Mouse (Mus musculus) liver, embryonic 16.5 days (tissue): ENCODE data around the gene Cptp. TPM values are rescaled to one million over a fixed set of nuclear protein-coding genes. Genes with fewer than 3 reads are reported as not detected.
A peak's percentile ranks its signal among the peaks of the same experiment; 100 is the strongest.

Experiments used
- ATAC-seq: fragments of 200-750 bp; cut with Nextera tagmentation; 2 replicates; pipeline ENCODE4 v1.8.0; 2017; ENCODE audit warnings: low read depth, mild to moderate bottlenecking, moderate number of reproducible peaks, moderate library complexity
- H3K27ac ChIP-seq: fragments of 300-500 bp; sonication (generic); 2 replicates; pipeline ENCODE4 v1.5.1; 2014; ENCODE audit warnings: mild to moderate bottlenecking, low read length
- H3K27me3 ChIP-seq: fragments of 300-500 bp; sonication (generic); 2 replicates; pipeline ENCODE4 v1.6.1; 2014; ENCODE audit warnings: low read depth, low read length, mixed read lengths; ENCODE audit not compliant: control insufficient read depth, insufficient read depth
- H3K36me3 ChIP-seq: fragments of 300-500 bp; sonication (generic); 2 replicates; pipeline ENCODE4 v1.6.1; 2014; ENCODE audit warnings: mild to moderate bottlenecking; ENCODE audit not compliant: control insufficient read depth, insufficient read depth
- H3K4me1 ChIP-seq: fragments of 300-500 bp; sonication (generic); 2 replicates; pipeline ENCODE4 v1.6.1; 2014; ENCODE audit warnings: low read depth, low read length, mixed read lengths; ENCODE audit not compliant: control insufficient read depth
- H3K4me2 ChIP-seq: fragments of 300-500 bp; sonication (generic); 2 replicates; pipeline ENCODE4 v1.6.1; 2014; ENCODE audit warnings: low read depth, low read length, mixed read lengths
- H3K4me3 ChIP-seq: fragments of 300-500 bp; sonication (generic); 2 replicates; pipeline ENCODE4 v1.5.1; 2014; ENCODE audit warnings: low read depth, mild to moderate bottlenecking, low read length
- H3K9ac ChIP-seq: fragments of 300-500 bp; sonication (generic); 2 replicates; pipeline ENCODE4 v1.6.1; 2014; ENCODE audit warnings: low read depth, low read length
- H3K9me3 ChIP-seq: fragments of 300-500 bp; sonication (generic); replicated peaks from 2 replicates; pipeline ENCODE4 v1.6.1; 2016; ENCODE audit warnings: low read length; ENCODE audit not compliant: control insufficient read depth
- WGBS: fragments of 180-500 bp; shearing (Covaris S2); extraction: QIAGEN DNeasy Blood & Tissue Kit; methylation state at CpG from one replicate; pipeline ENCODE4 v1.1.7; 2014; ENCODE audit not compliant: insufficient replicate concordance; 5-methylcytosine and 5-hydroxymethylcytosine counted together
- polyA plus RNA-seq: library from polyadenylated mRNA; unstranded; fragments of >200 nt; fragmentation: Nextera tagmentation; extraction: Ambion mirVana; gene quantifications from 2 replicates; pipeline ENCODE4 v1.2.1, GENCODE M21; 2015

Gene Cptp
- polyA plus RNA-seq, 1 experiment from 2014 or later: 8.4 TPM

DNA sequence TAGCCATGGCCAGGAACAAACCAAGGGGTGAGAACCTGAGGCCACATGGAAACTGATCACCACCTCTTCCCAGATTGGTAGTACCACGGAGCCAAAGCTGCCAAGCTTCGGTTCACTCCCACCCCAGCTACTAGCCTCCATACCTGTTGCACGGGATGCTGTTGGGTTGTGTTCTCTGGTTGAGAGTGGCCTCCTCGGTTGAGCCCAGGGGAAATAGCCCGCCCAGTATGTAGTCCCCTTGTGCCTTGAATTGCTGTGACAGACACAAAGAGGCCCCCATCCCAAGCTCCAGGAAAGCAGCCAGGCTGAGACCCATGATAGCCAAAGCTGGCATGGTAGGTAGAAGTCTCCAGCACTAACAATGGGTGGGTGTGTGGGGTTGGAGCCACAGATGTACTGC, 6.2 kb downstream of the Cptp start, which contains the start of gene Tas1r3:
Tas1r3 (minus strand) TSS at position 362 of the 400 bp plus-strand sequence.
- no peak within 1 kb of the TSS for H3K27ac ChIP-seq
- no peaks in the 10 kb centered on the region for H3K27me3 ChIP-seq
- H3K4me3 ChIP-seq: no peak within 1 kb of the TSS
- 65% methylated on average over 5 of the region's 5 CpGs for WGBS
- ATAC-seq: no peak
- peaks cover under 1% of the 10 kb centered on the region for H3K4me1 ChIP-seq
- H3K36me3 ChIP-seq: peaks cover 14% of the 10 kb centered on the region
- no peaks in the 10 kb centered on the region for H3K9me3 ChIP-seq
- no peak within 1 kb of the TSS for H3K9ac ChIP-seq
- no peak within 1 kb of the TSS for H3K4me2 ChIP-seq

DNA sequence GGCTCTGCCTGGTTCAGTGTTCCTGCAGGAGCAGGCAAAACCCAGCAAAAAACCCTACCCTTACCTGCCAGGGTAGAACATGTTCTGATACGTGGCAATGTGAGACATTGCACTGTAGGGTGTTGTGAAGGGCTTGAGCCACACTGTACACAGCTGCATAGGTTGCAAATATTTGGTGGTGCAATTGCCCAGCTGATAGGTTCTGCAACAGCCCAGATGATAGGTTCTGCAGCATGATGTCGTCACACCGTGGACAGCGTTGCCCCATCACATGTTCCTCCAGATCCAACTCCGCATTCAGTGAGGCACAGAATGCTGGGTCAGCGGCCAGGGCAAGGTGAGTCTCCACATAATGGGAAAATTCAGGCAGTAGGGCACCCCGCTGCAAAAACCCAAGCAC, 7.5 kb downstream of the Cptp start:
- 70% methylated on average over 7 of the region's 7 CpGs for WGBS
- no peak overlapping the region for H3K4me3 ChIP-seq
- peak; percentile 17; the same call in 1 of the 2 replicates for ATAC-seq
- no peak overlapping the region for H3K9ac ChIP-seq
- no peak overlapping the region for H3K4me2 ChIP-seq
- peaks cover 15% of the 10 kb centered on the region for H3K36me3 ChIP-seq
- no peaks in the 10 kb centered on the region for H3K27me3 ChIP-seq
- no peak overlapping the region for H3K27ac ChIP-seq
- peaks cover 2% of the 10 kb centered on the region for H3K4me1 ChIP-seq
- no peaks in the 10 kb centered on the region for H3K9me3 ChIP-seq

DNA sequence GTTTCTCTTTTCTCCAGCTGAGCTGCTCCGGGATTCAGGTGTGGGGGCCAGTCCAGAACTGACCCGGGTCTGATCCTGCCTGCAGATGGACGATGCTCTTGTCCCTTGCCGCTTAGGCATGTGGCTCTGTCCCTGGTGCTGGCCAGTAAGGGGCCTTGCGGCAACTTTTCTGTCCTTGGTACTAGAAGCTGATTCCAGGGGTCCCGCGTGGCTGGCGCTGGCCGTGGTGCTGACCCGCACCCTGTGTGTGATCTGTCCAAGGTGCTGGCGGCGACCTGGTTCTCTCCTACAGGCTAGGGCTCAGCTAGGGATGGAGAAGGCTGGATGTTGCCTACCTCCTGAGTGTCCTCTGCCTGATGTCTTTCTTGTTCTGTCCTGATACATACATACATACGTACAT, 9.9 kb downstream of the Cptp start:
- H3K4me2 ChIP-seq: no peak overlapping the region
- H3K27ac ChIP-seq: no peak overlapping the region
- 35% methylated on average over 13 of the region's 13 CpGs for WGBS
- peaks cover 13% of the 10 kb centered on the region for H3K4me1 ChIP-seq
- H3K9me3 ChIP-seq: no peaks in the 10 kb centered on the region
- no peaks in the 10 kb centered on the region for H3K27me3 ChIP-seq
- peaks cover 14% of the 10 kb centered on the region for H3K36me3 ChIP-seq
- H3K4me3 ChIP-seq: no peak overlapping the region
- no peak overlapping the region for H3K9ac ChIP-seq
- 0 out of 2 replicates have a peak, but pooled peaks have one; percentile 7 for ATAC-seq

- no peak overlapping the region for H3K4me3 ChIP-seq
- H3K36me3 ChIP-seq: peaks cover 14% of the 10 kb centered on the region
- peaks cover 13% of the 10 kb centered on the region for H3K4me1 ChIP-seq
- H3K9ac ChIP-seq: no peak overlapping the region
- H3K27ac ChIP-seq: 0 out of 2 replicates have a peak overlapping the region, but pooled peaks have one; percentile 19
- ATAC-seq: peak; percentile 42
- H3K27me3 ChIP-seq: no peaks in the 10 kb centered on the region
- WGBS: 31% methylated on average over 3 of the region's 3 CpGs
- H3K4me2 ChIP-seq: no peak overlapping the region
- no peaks in the 10 kb centered on the region for H3K9me3 ChIP-seq
These were observed 12.4 kb downstream of the Cptp start for GRCm38 (mm10) chr4:155856881-155857280.

DNA sequence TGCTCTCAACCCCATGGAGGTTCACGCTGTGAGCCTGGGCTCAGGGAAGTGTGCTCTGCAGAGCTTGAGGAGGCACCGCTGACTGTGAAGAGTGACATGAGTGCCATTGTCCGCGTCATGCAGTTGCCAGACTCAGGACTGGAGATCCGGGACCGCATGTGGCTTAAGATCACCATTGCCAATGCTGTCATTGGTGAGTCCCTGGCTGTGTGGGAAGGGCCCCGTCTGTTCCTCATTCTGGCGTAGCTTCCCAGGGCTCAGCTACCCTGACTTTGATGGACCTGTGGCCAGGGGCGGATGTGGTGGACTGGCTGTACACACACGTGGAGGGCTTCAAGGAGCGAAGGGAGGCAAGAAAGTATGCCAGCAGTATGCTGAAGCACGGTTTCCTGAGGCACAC, 13.2 kb downstream of the Cptp start:
- Histone ChIP-seq H3K27ac (no peak overlapping the region), H3K4me3 (no peak overlapping the region), H3K4me2 (no peak overlapping the region), H3K9me3 (no peaks in the 10 kb centered on the region), H3K27me3 (no peaks in the 10 kb centered on the region), H3K9ac (no peak overlapping the region), H3K36me3 (peaks cover 14% of the 10 kb centered on the region), H3K4me1 (peaks cover 13% of the 10 kb centered on the region)
- no peak for ATAC-seq
- 80% methylated on average over 12 of the region's 12 CpGs for WGBS

DNA sequence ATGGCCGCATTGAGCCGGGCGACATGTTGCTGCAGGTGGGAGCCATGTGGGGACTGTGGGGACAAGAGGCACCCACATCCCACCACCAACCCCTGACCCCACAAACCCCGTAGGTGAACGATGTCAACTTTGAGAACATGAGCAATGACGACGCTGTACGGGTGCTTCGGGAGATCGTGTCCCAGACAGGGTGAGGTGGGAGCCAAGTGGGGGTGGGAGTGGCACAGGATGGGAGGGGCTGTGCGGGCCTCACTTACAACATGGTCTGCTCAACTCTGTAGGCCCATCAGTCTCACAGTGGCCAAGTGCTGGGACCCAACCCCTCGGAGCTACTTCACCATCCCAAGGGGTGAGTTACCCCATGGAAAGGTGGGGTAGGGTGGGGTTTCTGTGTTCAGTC, 14.2 kb downstream of the Cptp start:
- Histone ChIP-seq H3K9me3 (no peaks in the 10 kb centered on the region), H3K36me3 (peaks cover 14% of the 10 kb centered on the region)

GRCm38 (mm10) chr4:155853421-155853820, 15.8 kb downstream of the Cptp start:
- Histone ChIP-seq H3K4me1 (peaks cover 32% of the 10 kb centered on the region), H3K4me3 (no peak overlapping the region), H3K9me3 (no peaks in the 10 kb centered on the region), H3K27me3 (no peaks in the 10 kb centered on the region), H3K4me2 (no peak overlapping the region), H3K27ac (no peak overlapping the region), H3K36me3 (peaks cover 14% of the 10 kb centered on the region), H3K9ac (no peak overlapping the region)
- WGBS: 87% methylated on average over 9 of the region's 9 CpGs
- ATAC-seq: no peak

More for the DNA sequence above, 14.2 kb downstream of the Cptp start:
- H3K4me2 ChIP-seq: no peak overlapping the region
- peaks cover 16% of the 10 kb centered on the region for H3K4me1 ChIP-seq
- no peak for ATAC-seq
- WGBS: 86% methylated on average over 12 of the region's 12 CpGs
- no peaks in the 10 kb centered on the region for H3K27me3 ChIP-seq
- no peak overlapping the region for H3K27ac ChIP-seq
- no peak overlapping the region for H3K4me3 ChIP-seq
- H3K9ac ChIP-seq: no peak overlapping the region

DNA sequence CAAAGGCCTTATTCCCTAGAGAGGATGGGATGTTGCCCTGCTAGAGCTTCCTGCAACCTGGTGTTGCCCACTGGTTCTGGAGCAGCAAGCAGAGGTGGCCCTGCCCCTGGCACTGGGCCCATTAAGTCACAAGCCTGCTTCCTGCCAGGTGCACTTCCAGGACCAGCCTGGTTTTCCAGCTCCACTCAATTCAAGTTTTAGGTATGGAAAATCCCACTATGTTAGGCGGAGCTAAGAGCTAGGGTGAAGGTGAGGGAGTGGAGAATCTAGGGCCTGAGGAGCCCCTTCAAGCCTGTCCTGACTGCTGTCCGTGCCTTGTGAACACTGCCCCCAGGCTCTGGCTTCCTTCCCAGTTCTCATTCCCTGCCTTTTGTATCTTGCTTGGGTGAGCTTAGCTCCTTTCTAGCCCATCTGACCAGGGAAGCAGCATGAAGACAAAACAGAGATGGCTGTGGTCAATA, 17.3 kb downstream of the Cptp start:
- H3K9me3 ChIP-seq: no peaks in the 10 kb centered on the region
- H3K36me3 ChIP-seq: peaks cover 9% of the 10 kb centered on the region
- 61% methylated on average over 2 of the region's 2 CpGs for WGBS
- H3K27ac ChIP-seq: no peak overlapping the region
- H3K4me1 ChIP-seq: peaks cover 39% of the 10 kb centered on the region
- no peaks in the 10 kb centered on the region for H3K27me3 ChIP-seq
- H3K4me2 ChIP-seq: no peak overlapping the region
- no peak overlapping the region for H3K9ac ChIP-seq
- no peak overlapping the region for H3K4me3 ChIP-seq
- no peak for ATAC-seq

GRCm38 (mm10) chr4:155851368-155851767, 17.9 kb downstream of the Cptp start:
- Histone ChIP-seq H3K4me1 (peaks cover 40% of the 10 kb centered on the region), H3K27ac (no peak overlapping the region), H3K36me3 (peaks cover 9% of the 10 kb centered on the region), H3K9me3 (no peaks in the 10 kb centered on the region), H3K4me2 (no peak overlapping the region), H3K9ac (no peak overlapping the region), H3K4me3 (no peak overlapping the region), H3K27me3 (no peaks in the 10 kb centered on the region)
- WGBS: 76% methylated on average over 3 of the region's 3 CpGs
- no peak for ATAC-seq
